Mouse (Mus musculus): ENCODE measurements around the gene Plekhm3. TPM values are rescaled to one million over a fixed set of nuclear protein-coding genes. Genes with fewer than 3 reads are reported as not detected.
A peak's percentile ranks its signal among the peaks of the same experiment; 100 is the strongest.

The Plekhm3 gene
- total RNA-seq, 2 experiments from 2014 or later: 29.5 to 30.0 TPM

GRCm38 (mm10) chr1:64887502-64888203 is 69.0 kb downstream of the Plekhm3 start:
- DNase-seq (ENCODE audit: low spot score in 2 of 2): no peak
- intact Hi-C loops (cut with DNase I): no loop called here

- intact Hi-C loops (cut with DNase I): no loop called here
Measured at GRCm38 (mm10) chr1:64886718-64887117, 69.9 kb downstream of the Plekhm3 start.

DNA sequence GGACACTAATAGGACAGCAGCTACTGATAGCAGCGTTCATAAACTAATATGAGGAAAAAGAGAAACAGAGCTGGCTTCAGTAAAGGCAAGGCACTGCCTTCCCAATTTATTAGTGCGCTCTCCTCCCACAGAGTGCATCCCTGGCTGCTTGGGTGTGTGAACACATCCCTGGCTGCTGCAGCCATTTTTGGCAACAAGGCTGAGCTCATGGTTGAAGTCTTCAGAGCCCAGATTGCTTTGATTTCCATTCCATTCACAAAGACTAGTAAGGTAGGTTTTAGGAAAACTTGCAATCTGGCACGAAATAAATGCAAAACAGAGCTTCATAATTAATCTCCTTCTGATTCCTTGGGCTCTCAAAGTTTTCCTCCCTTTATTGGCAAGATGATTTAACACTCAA is 71.3 kb downstream of the Plekhm3 start:
- DNase-seq (ENCODE audit: low spot score in 2 of 2): no peak

More at GRCm38 (mm10) chr1:64886718-64887117, 69.9 kb downstream of the Plekhm3 start:
- DNase-seq (ENCODE audit: low spot score in 2 of 2): no peak

DNA sequence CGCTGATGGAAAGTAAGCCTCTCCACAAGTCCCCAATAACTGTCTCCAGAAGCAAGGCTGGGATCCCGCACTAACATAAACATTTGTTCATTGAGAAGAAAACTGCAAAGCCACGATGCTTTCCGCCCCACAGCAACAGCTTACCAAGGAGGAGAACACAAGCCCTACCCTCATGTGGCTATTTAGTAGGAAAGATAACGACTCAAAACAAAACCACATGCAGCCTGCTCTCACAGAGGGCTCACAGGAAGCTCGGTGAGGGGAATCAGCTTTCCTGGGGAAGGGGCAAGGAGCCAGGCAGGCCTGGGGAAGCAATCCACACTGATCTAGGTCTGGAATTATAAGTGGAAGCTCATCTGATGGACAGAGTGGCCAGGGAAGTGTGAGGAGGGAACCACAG is 72.6 kb downstream of the Plekhm3 start:
- DNase-seq (ENCODE audit: low spot score in 2 of 2): no peak
- intact Hi-C loops (cut with DNase I): no loop called here

More for the DNA sequence above, 71.3 kb downstream of the Plekhm3 start:
- intact Hi-C loops (cut with DNase I): no loop called here

DNA sequence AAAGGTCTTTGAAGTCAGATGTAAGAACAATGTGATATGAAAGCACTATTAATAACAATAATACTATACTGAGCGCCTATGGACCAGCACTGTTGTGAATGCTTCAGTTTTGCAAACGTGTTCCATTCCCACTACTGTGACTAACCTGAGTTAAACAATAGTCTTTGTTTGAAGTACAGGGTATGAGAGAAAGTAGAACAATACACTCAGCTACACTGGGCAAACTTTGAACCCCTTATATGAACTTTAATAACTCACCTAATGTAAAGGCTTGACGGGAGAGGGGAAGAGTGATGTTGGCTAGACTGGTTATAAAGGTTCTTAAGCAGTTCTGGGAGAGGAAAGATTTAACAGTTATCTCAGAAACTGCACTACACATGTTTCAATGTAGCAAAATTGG is 76.0 kb downstream of the Plekhm3 start:
- DNase-seq (ENCODE audit: low spot score in 2 of 2): no peak
- intact Hi-C loops (cut with DNase I): no loop called here

GRCm38 (mm10) chr1:64878795-64879240 is 77.8 kb downstream of the Plekhm3 start:
- DNase-seq (ENCODE audit: low spot score in 2 of 2): no peak
- intact Hi-C loops (cut with DNase I): no loop called here

DNA sequence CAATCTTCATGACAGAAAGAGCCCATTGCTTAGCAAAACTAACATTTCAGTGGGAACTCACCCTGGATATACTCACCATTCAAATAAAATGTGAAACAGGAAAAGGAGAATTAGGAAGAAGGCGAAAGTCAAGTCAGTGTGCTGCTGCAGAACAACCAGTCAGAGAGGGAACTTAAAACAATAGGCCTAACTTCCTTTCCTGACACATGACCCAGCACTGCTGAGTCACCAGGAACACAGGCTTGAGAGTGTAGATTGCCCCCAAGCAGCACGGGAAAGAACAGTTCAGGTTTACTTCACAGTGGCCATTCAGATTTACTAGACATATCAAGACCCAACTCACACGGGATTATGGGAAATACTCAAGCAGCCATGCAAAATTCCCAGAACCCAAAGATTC is 80.3 kb downstream of the Plekhm3 start:
- intact Hi-C loops (cut with DNase I): no loop called here
- no peak for DNase-seq (ENCODE audit: low spot score in 2 of 2)

- no peak for DNase-seq (ENCODE audit: low spot score in 2 of 2)
- intact Hi-C loops (cut with DNase I): no loop called here
Measured at GRCm38 (mm10) chr1:64875712-64876111, 80.9 kb downstream of the Plekhm3 start.

DNA sequence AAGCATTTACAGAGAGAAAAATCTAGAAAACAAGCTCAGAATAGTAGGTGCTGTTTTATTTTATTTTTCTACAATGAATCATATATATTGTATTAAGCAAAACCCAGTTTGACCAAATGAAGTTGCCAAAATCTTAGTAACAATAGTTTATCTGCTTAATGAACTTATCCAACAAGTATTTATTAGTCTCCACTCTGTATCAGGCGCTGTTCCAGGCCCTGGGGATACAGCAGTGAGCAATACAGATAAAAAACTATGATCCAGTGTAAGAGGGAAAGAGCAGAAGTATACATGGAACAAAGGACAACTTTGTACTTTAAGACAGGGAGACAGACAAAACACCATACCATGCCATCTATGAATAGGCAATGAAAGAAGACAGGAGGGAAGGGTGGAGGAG is 81.5 kb downstream of the Plekhm3 start:
- no peak for DNase-seq (ENCODE audit: low spot score in 2 of 2)
- intact Hi-C loops (cut with DNase I): no loop called here

DNA sequence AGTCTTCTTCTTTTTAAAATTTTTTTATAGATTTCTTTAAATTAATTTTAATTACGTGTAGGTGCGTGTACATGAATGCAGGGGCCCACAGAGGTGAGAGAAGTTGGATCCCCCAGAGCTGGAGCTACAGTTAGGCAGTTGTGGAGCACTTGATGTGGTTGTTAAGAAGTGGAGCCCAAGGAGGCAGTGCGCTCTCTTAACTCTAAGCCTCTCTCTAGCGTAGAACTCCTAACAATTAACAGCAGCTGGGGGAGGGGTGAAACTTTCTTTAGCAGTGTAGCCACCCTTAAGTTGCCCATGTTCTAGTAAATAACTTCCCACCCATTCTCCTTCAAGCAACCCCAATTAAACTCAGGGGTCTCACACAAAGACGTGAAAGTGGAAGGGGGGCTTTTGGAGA is 84.7 kb downstream of the Plekhm3 start:
- DNase-seq (ENCODE audit: low spot score in 2 of 2): no peak
- intact Hi-C loops (cut with DNase I): no loop called here

DNA sequence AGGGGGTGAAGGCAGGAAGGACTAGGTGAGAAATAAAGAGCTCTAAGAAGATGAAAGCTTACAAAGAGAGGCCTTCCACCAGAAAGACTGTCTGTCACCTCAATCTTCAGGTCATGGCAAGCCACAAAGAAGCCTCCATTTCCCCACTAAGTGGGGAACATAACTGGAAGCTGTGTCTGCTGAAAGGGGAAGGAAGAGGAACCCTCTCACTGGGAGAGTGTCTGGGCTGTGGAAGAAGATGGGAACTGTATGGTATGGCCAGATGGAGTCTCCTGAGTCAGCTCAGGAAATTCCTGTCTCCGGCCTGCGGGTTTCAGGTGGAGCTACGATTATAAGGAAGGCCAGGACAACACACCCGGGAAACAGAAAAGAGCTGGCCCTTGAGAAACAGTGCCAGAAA is 88.9 kb downstream of the Plekhm3 start:
- intact Hi-C loops (cut with DNase I): no loop called here
- no peak for DNase-seq (ENCODE audit: low spot score in 2 of 2)

- intact Hi-C loops (cut with DNase I): no loop called here
- no peak for DNase-seq (ENCODE audit: low spot score in 2 of 2)
Measured at GRCm38 (mm10) chr1:64866140-64866539, 90.5 kb downstream of the Plekhm3 start.

DNA sequence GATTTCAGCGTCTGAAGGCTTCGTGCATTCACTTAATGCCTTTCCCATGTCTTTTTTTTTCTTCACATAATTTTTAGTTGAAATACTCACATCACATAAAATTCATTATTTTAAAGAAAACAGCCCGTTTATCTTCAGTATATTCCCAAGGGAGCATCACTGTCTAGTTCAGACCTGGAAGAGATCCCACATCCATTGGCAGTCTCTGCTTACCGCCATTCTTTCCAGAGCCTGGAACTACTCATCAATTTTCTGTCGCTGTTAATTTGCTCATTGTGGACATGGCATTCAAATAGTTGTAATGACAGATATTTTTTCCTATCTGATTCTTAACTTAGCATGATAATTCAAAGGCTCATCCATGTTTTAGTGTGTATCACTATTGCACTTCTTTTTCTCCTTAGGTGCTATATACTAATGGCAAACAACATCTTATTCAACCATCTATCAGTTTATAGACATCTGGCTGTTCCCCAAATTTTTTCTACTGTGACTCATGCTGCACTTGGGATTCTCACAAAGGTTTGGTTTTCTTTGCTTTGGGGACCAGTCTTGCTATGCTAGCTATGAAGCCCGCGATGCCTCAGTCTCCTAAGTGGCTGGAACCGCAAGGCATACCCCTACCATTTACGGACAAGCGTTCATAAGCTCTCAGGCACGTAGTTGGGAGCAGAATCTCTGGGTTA is 96.2 kb downstream of the Plekhm3 start:
- intact Hi-C loops (cut with DNase I): no loop called here
- no peak for DNase-seq (ENCODE audit: low spot score in 2 of 2)

GRCm38 (mm10) chr1:64859826-64860225 is 96.8 kb downstream of the Plekhm3 start:
- intact Hi-C loops (cut with DNase I): no loop called here
- DNase-seq (ENCODE audit: low spot score in 2 of 2): no peak

- DNase-seq (ENCODE audit: low spot score in 2 of 2): peak in 1 of 2 experiments; percentile 18
Measured at GRCm38 (mm10) chr1:64854835-64855234, 101.8 kb downstream of the Plekhm3 start.

DNA sequence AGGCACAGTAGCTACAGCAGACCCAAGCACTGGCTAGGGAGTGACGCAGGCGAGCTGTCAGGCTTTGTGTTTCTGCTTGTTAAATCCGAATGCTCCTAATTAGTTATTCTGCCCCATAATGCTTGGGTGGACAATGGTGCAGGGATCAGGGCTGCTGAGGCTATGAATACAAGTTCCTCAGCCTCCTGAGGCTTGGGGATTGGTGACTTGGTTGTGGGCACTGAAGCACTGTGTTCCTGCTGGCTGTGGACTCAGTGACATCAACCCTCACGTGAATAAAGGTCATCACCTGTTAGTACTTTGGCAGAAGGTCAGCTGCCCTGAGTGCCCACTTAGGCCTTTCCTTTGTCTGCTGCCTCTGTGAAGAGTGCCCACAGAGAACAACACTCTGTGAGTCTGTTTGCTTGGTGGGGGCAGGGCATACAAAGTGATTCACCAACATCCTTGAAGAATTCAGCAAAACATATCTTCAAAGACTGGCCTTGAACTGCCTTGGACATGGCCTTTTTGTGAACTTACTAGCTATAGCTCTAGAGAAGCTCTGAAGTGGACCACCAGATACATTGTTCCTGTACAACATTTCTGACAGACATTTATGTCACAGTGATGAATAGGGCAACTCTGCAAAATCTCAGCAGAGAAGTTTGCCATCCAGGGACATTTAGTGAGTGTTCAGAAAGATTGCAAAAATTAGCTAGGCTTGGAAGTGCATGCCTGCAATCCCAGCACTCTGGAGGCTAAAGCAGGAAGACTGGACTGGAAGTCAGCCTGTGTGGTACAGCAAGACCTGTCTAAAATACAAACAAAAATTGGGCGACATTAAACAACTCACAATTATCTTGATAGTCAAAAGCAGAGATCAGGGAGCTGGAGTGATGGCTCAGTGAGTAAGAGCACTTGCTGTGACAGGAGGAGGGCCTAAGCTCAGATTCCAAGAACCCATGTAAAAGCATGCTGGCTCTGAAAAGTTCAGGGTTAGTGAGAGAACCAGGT is 102.6 kb downstream of the Plekhm3 start:
- intact Hi-C loops (cut with DNase I): no loop called here
- DNase-seq (ENCODE audit: low spot score in 2 of 2): peak in 1 of 2 experiments; percentile 12

More at GRCm38 (mm10) chr1:64854835-64855234, 101.8 kb downstream of the Plekhm3 start:
- intact Hi-C loops (cut with DNase I): no loop called here

- no peak for DNase-seq (ENCODE audit: low spot score in 2 of 2)
- intact Hi-C loops (cut with DNase I): no loop called here
Measured at GRCm38 (mm10) chr1:64853244-64853643, 103.4 kb downstream of the Plekhm3 start.

GRCm38 (mm10) chr1:64852272-64852671 is 104.4 kb downstream of the Plekhm3 start:
- no peak for DNase-seq (ENCODE audit: low spot score in 2 of 2)
- intact Hi-C loops (cut with DNase I): no loop called here

GRCm38 (mm10) chr1:64850345-64850744 is 106.3 kb downstream of the Plekhm3 start:
- intact Hi-C loops (cut with DNase I): no loop called here
- DNase-seq (ENCODE audit: low spot score in 2 of 2): no peak

DNA sequence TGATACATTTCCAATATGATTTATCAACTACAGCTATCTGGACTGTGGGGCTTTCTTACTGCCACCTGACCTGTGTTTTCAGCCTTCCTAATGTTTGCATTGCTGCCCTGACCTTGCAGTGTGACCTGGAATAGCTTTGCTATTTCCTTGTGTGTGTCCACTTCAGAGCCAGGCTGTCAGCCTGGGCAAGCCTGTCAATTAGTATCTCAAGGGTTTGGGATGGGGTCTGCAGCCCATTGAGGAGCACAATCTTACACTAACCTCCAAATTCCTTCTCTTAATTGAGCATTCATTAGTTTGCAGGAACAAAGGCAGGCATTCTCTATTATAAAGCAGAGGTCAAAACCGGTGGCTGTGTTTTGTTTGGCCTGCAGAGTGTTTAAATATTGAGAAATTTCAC is 107.6 kb downstream of the Plekhm3 start:
- intact Hi-C loops (cut with DNase I): no loop called here
- no peak for DNase-seq (ENCODE audit: low spot score in 2 of 2)

Measured in left cerebral cortex, postnatal 14 days (tissue).